ENCODE assay signal across 31 mouse cellular contexts in the genomic region with DNA sequence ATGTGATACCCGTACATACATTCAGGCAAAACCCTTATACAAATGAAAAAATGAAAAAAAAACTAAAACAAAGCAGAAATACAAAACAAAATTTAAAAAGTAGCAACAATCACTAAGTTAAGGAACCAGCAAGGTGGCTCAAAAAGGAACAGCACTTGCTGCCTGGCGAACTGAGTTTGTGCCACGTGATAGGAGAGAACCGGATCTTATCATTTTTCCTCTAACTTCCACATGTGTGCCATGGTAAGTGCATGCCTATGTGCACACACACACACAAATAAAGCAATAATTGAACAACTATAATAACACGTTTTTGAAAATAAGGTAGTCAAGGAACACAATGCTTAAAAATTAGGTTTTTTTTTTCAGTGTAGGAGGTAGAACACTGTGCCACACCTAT.
"Had no signal": no experiment of that assay in that cellular context is flagged by ENCODE, and none has a peak within 500 bp of the region (broad histone marks: within the 10 kb centered on the region; RNA-seq: fewer than 3 reads in every experiment).

No protein-coding gene starts in this region.

- H3K9me3 ChIP-seq: heart, embryonic 10.5 days; heart, embryonic 12.5 days; heart, embryonic 13.5 days; heart, embryonic 15.5 days; hindbrain, embryonic 10.5 days; hindbrain, embryonic 12.5 days; hindbrain, embryonic 13.5 days; hindbrain, embryonic 15.5 days; intestine, embryonic 15.5 days; kidney, embryonic 15.5 days had no signal

- H3K36me3 ChIP-seq: heart, embryonic 10.5 days; heart, embryonic 12.5 days; heart, embryonic 13.5 days; heart, embryonic 15.5 days; hindbrain, embryonic 10.5 days; hindbrain, embryonic 12.5 days; hindbrain, embryonic 13.5 days; hindbrain, embryonic 15.5 days; intestine, embryonic 15.5 days; kidney, embryonic 15.5 days had no signal

- H3K4me3 ChIP-seq: heart, embryonic 10.5 days; heart, embryonic 12.5 days; heart, embryonic 13.5 days; heart, embryonic 15.5 days; hindbrain, embryonic 10.5 days; hindbrain, embryonic 12.5 days; hindbrain, embryonic 13.5 days; hindbrain, embryonic 15.5 days; intestine, embryonic 15.5 days; kidney, embryonic 15.5 days; layer of hippocampus, adult 2 months; left cerebral cortex, adult 2 months had no signal

- H3K27ac ChIP-seq: heart, embryonic 10.5 days; heart, embryonic 13.5 days; heart, embryonic 15.5 days; hindbrain, embryonic 10.5 days; hindbrain, embryonic 12.5 days; hindbrain, embryonic 13.5 days; hindbrain, embryonic 14.5 days; hindbrain, embryonic 15.5 days; hindbrain, postnatal 0 days; intestine, embryonic 15.5 days; kidney, embryonic 15.5 days; kidney, postnatal 0 days; layer of hippocampus, adult 2 months; left cerebral cortex, adult 2 months had no signal

- H3K4me1 ChIP-seq: heart, embryonic 10.5 days; heart, embryonic 12.5 days; heart, embryonic 13.5 days; heart, embryonic 15.5 days; hindbrain, embryonic 10.5 days; hindbrain, embryonic 12.5 days; hindbrain, embryonic 13.5 days; hindbrain, embryonic 15.5 days; intestine, embryonic 15.5 days; kidney, embryonic 15.5 days had no signal

- DNase-seq: heart, postnatal 10 days; heart, postnatal 14 days; heart, postnatal 36 days; heart, postnatal 4 days; kidney, adult 11 months; kidney, adult 18-20 months; kidney, adult 2 months; kidney, adult 8-10 months; kidney, adult 9 months; kidney, postnatal 10 days; kidney, postnatal 14 days; kidney, postnatal 25 days; kidney, postnatal 36 days; kidney, postnatal 4 days; layer of hippocampus, adult 9-11 months; layer of hippocampus, postnatal 36 days had no signal

- H3K27me3 ChIP-seq: heart, embryonic 12.5 days; heart, embryonic 13.5 days; heart, embryonic 15.5 days; hindbrain, embryonic 12.5 days; hindbrain, embryonic 13.5 days; hindbrain, embryonic 15.5 days; intestine, embryonic 15.5 days; kidney, embryonic 15.5 days had no signal

- H3K9ac ChIP-seq: heart, embryonic 12.5 days; heart, embryonic 13.5 days; heart, embryonic 15.5 days; hindbrain, embryonic 12.5 days; hindbrain, embryonic 13.5 days; hindbrain, embryonic 14.5 days; hindbrain, embryonic 15.5 days; intestine, embryonic 15.5 days; kidney, embryonic 15.5 days had no signal
